Mouse (Mus musculus): ENCODE measurements around the gene Ikbke. TPM values are rescaled to one million over a fixed set of nuclear protein-coding genes. Genes with fewer than 3 reads are reported as not detected.

Gene Ikbke
- total and polyA plus RNA-seq, 3 experiments, result 14.0 to 43.8 (median 29.5) TPM

DNA sequence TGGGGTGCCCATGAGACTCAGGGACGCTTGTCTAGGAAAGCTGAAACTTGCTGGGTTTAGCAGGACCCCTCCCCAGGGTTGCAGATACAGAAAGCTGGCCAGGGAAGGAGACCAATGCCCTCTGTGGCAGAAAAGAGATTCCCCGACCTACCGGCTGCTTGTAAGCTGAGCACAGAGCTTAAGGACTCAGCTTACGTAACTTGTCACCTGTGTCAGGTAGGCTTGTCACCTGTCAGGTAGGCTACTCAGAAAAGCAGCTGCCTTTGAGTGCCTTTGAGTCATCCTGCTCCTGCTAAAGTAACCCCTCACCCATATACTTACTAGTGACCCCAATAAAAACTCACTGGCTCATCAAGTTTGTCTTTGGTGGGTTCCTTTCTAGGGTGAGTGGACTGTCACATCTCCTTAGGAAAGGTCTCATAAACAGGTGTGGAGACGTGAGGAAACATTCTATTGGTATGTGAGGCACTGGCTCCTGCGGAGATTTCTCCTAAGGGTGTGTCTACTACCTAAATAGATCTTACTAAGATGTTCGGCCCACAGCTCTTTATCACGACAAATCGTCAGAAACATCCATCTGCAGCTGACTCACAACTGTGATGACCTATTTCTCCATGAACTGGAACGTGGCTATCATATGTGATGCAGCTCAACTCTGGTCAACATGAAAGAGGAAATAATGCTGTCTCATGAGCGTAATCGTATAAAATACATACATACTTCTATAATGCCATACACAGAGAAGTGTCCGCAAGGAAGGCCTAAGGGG lies 57.4 kb downstream of the Ikbke start:
- Histone ChIP-seq H3K79me2 (replicated peaks; ENCODE audit: control insufficient read depth, extremely low read depth, insufficient read depth, poor library complexity, severe bottlenecking) (no peaks in the 10 kb centered on the region), H3K27ac (ENCODE audit: insufficient read depth, low read depth) (no peak overlapping the region), H3K27me3 (replicated peaks) (no peaks in the 10 kb centered on the region), H3K4me1 (ENCODE audit: control insufficient read depth in 1 of 2, insufficient read depth in 2 of 2) (peaks cover 5 to 8% of the 10 kb centered on the region in 2 experiments), H3K9me3 (replicated peaks; ENCODE audit: low read length) (no peaks in the 10 kb centered on the region), H3K9ac (ENCODE audit: insufficient read depth, low read depth) (no peak overlapping the region), H3K4me2 (ENCODE audit: insufficient read depth, low read depth, poor library complexity, severe bottlenecking) (no peak overlapping the region), H3K36me3 (replicated peaks in 1 of 2; ENCODE audit: control insufficient read depth in 1 of 2, insufficient read depth in 1 of 2, low read length in 1 of 2) (no peaks in the 10 kb centered on the region), H3K4me3 (replicated peaks in 1 of 3; ENCODE audit: low read depth in 2 of 3, low read length in 2 of 3, poor library complexity in 1 of 3) (no peak overlapping the region)
- no peak for TF ChIP-seq GABPA (IDR thresholded peaks at IDR 0.05; ENCODE audit: insufficient replicate concordance, low read depth, low read length)
- TF ChIP-seq MAX (IDR thresholded peaks at IDR 0.05; ENCODE audit: low read length), result no peak
- no peak for TF ChIP-seq ZMIZ1 (IDR thresholded peaks at IDR 0.05; ENCODE audit: low read depth, low read length)
- TF ChIP-seq ELF1 (IDR thresholded peaks at IDR 0.05; ENCODE audit: low read depth, low read length), result no peak
- no peak for DNase-seq (ENCODE audit: extremely low read depth)
- dilution Hi-C loops (cut with MboI; ENCODE audit: extremely low pct_ligation_motif_present, extremely low pct_unique_long_range_greater_than_20kb, low sequenced_read_pairs) (no loop called here), in situ Hi-C loops (cut with MboI; ENCODE audit: low pct_ligation_motif_present, low pct_unique_long_range_greater_than_20kb, low sequenced_read_pairs) (no loop called here)

DNA sequence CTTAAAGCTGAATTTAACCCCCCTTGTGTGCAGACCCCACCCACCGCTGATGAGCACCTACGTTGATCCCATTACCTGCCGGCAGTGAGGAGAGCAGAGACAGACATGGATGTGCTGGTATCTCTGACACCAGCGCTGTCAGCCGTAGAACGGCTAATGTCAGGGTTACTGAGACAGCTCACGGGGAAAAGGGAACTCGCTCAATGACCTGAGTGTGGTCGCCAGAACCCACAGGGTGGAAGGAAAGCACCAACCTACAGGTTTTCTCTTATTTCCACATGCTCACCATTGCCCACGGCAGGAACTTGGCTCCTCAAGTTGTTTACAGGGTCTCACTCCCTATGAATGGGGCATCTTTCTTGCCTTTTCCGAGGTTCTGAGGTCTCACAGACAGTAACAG lies 60.5 kb downstream of the Ikbke start:
- H3K27me3 ChIP-seq (replicated peaks), result peaks cover 2% of the 10 kb centered on the region
- no peak overlapping the region for H3K27ac ChIP-seq (ENCODE audit: insufficient read depth, low read depth)
- TF ChIP-seq ZKSCAN1 (IDR thresholded peaks at IDR 0.05; ENCODE audit: borderline replicate concordance, low read depth, low read length), result no peak
- no peak for TF ChIP-seq TCF12 (IDR thresholded peaks at IDR 0.05; ENCODE audit: low read depth, low read length)
- TF ChIP-seq UBTF (IDR thresholded peaks at IDR 0.05; ENCODE audit: low read depth, low read length), result no peak
- TF ChIP-seq NRF1 (IDR thresholded peaks at IDR 0.05; ENCODE audit: low read depth, low read length), result no peak
- TF ChIP-seq MEF2A (IDR thresholded peaks at IDR 0.05; ENCODE audit: borderline replicate concordance, low read depth, low read length), result no peak
- no peak for TF ChIP-seq CTCF (conservative IDR thresholded peaks at IDR 0.05 in 1 of 2, IDR thresholded peaks at IDR 0.05 in 1 of 2; ENCODE audit: low read depth in 2 of 2, low read length in 2 of 2)
- no peak for TF ChIP-seq GABPA (IDR thresholded peaks at IDR 0.05; ENCODE audit: insufficient replicate concordance, low read depth, low read length)
- TF ChIP-seq JUN (IDR thresholded peaks at IDR 0.05; ENCODE audit: insufficient read depth, low read depth, low read length), result no peak
- TF ChIP-seq JUND (conservative IDR thresholded peaks at IDR 0.05; ENCODE audit: low read depth, low read length), result no peak
- TF ChIP-seq ELF1 (IDR thresholded peaks at IDR 0.05; ENCODE audit: low read depth, low read length), result no peak
- TF ChIP-seq IRF4 (IDR thresholded peaks at IDR 0.05; ENCODE audit: low read depth, low read length), result no peak
- TF ChIP-seq MAZ (IDR thresholded peaks at IDR 0.05; ENCODE audit: low read depth, low read length), result no peak
- H3K36me3 ChIP-seq (replicated peaks in 1 of 2; ENCODE audit: control insufficient read depth in 1 of 2, insufficient read depth in 1 of 2, low read length in 1 of 2), result no peaks in the 10 kb centered on the region
- no peak for DNase-seq (ENCODE audit: extremely low read depth)
- dilution Hi-C loops (cut with MboI; ENCODE audit: extremely low pct_ligation_motif_present, extremely low pct_unique_long_range_greater_than_20kb, low sequenced_read_pairs) (no loop called here), in situ Hi-C loops (cut with MboI; ENCODE audit: low pct_ligation_motif_present, low pct_unique_long_range_greater_than_20kb, low sequenced_read_pairs) (loop anchor here (5.0 kb wide), 1 partner anchor 37 kb away; no protein-coding TSS in a partner anchor)
- H3K9ac ChIP-seq (ENCODE audit: insufficient read depth, low read depth), result no peak overlapping the region
- no peak overlapping the region for H3K4me3 ChIP-seq (replicated peaks in 1 of 3; ENCODE audit: low read depth in 2 of 3, low read length in 2 of 3, poor library complexity in 1 of 3)
- no peak overlapping the region for H3K4me2 ChIP-seq (ENCODE audit: insufficient read depth, low read depth, poor library complexity, severe bottlenecking)
- H3K4me1 ChIP-seq (ENCODE audit: control insufficient read depth in 1 of 2, insufficient read depth in 2 of 2), result peaks cover 0 to 14% of the 10 kb centered on the region in 2 experiments; a peak in 2 of 4 replicates
- no peaks in the 10 kb centered on the region for H3K9me3 ChIP-seq (replicated peaks; ENCODE audit: low read length)
- H3K79me2 ChIP-seq (replicated peaks; ENCODE audit: control insufficient read depth, extremely low read depth, insufficient read depth, poor library complexity, severe bottlenecking), result no peaks in the 10 kb centered on the region
